Mouse (Mus musculus): ENCODE measurements around the gene Fyb2. TPM values are rescaled to one million over a fixed set of nuclear protein-coding genes. Genes with fewer than 3 reads are reported as not detected.

Gene Fyb2
- 1 to 10 TPM; 2.0 to 2.4 TPM for total RNA-seq (2021)
- long read RNA-seq, experiment 1, partial matches to known transcripts = 2 of 2 reads
- long read RNA-seq, experiment 1, other reads (novel, unspliced or antisense) = 0 of 2 reads
- long read RNA-seq, experiment 2, partial matches to known transcripts = 0 of 3 reads
- long read RNA-seq, experiment 2, other reads (novel, unspliced or antisense) = 0 of 3 reads

GRCm38 (mm10) chr4:104913291-104914129 is at the start of gene Fyb2:
Gene Fyb2, plus strand, starts transcription at chr4:104913456.
- TF ChIP-seq CTCF (conservative IDR thresholded peaks at IDR 0.05) = no peak
- Histone ChIP-seq H3K27ac (no peak within 1 kb of the TSS), H3K4me3 (peak within 1 kb of the TSS; percentile 44; the same call in 1 of the 2 replicates)
- DNase-seq (ENCODE audit: low spot score in 2 of 2) = no peak

DNA sequence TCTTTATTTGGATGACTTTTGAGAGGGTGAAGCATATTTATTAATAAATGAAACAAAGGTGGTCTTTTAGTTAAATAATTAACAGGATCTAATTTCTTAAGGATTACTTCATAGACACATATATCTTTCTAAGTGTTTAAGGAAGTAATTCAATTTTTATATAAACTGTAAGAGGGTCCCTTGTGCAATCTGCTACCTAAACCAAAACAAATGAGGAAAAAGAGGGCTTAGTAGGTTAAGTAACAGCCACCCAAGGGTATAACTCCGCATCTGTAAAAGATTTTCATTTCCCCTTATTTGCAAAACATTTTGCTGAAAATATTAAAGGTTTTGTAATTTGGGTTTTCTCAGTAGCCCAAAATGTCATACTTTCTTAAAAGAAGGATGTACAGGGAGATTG is 48.9 kb upstream of the Fyb2 start:
- no peak for TF ChIP-seq CTCF (conservative IDR thresholded peaks at IDR 0.05)
- no peak for DNase-seq (ENCODE audit: low spot score in 2 of 2)
- no peak overlapping the region for H3K27ac ChIP-seq
- H3K4me3 ChIP-seq = no peak overlapping the region

DNA sequence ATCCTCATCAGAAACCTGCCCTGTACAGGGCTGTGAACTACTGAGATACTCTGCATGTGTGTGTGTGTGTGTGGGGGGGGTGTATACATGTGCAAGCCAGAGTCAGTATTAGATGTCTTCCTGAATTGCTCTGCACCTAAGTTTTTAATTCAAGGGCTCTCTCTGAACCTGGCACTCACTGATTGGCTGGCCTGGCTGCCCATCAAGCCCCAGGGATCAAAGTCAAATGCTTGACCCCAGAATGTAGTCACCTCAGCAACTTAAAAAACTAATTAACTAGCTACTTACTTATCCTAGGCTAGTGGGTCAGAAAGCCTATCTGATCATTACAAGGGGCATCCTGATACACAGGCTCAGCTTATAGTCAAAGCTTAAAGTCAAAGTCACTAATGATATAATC is 43.7 kb upstream of the Fyb2 start:
- Histone ChIP-seq H3K4me3 (no peak overlapping the region), H3K27ac (no peak overlapping the region)
- no peak for DNase-seq (ENCODE audit: low spot score in 2 of 2)
- TF ChIP-seq CTCF (conservative IDR thresholded peaks at IDR 0.05) = no peak

DNA sequence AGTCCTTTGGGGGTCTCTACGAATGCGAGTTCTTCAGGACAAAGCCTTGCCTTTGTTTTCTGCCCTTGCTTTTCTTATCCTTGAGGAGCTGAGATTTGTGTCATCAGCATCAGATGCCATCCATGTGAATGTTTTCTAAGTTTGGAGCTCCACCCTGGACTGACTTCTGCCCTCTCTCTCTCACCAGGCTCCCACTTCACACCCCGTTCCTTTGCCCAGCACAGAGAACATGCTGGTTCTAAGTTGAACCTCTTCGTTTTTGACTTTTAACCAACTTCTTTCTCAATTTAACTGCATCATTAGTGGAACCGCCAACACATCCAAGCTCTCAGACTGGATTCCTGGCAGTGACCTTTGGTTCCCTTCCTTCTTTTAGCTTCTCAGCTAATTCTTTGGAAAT is 43.1 kb upstream of the Fyb2 start:
- Histone ChIP-seq H3K27ac (no peak overlapping the region), H3K4me3 (no peak overlapping the region)
- TF ChIP-seq CTCF (conservative IDR thresholded peaks at IDR 0.05) = no peak
- DNase-seq (ENCODE audit: low spot score in 2 of 2) = no peak

GRCm38 (mm10) chr4:104875832-104876231 is 37.4 kb upstream of the Fyb2 start:
- peak; percentile 48 for TF ChIP-seq CTCF (conservative IDR thresholded peaks at IDR 0.05)
- H3K4me3 ChIP-seq = no peak overlapping the region

DNA sequence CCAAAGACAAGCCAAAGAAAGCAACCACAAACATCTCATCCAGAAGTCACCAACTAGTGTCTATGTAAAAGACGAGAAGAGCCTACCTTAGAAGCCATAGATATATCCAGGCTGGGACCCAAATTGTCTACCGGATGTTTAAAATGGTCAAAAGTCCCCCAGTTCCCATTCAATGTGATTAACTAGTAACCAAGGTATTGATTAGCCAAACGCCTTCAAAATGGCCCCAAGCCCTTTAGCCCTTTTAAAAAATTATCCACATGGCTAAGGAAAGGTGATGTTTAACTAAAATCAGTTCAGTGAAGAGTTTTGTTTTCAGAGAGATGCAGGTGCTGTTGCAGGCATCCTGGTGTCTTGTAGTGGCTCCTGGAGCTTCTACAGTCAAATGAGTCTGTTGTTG is 36.9 kb upstream of the Fyb2 start, which contains the start of gene C8a:
Gene C8a, minus strand, starts transcription at position 76 of the 400 bp plus-strand sequence.
- TF ChIP-seq CTCF (conservative IDR thresholded peaks at IDR 0.05) = no peak
- no peak for DNase-seq (ENCODE audit: low spot score in 2 of 2)
- H3K27ac ChIP-seq = no peak within 1 kb of the TSS
- no peak within 1 kb of the TSS for H3K4me3 ChIP-seq

More at GRCm38 (mm10) chr4:104875832-104876231, 37.4 kb upstream of the Fyb2 start:
- no peak overlapping the region for H3K27ac ChIP-seq
- DNase-seq (ENCODE audit: low spot score in 2 of 2) = no peak

GRCm38 (mm10) chr4:104887486-104887885 is 25.8 kb upstream of the Fyb2 start:
- Histone ChIP-seq H3K4me3 (no peak overlapping the region), H3K27ac (no peak overlapping the region)
- TF ChIP-seq CTCF (conservative IDR thresholded peaks at IDR 0.05) = no peak
- no peak for DNase-seq (ENCODE audit: low spot score in 2 of 2)

- DNase-seq (ENCODE audit: low spot score in 2 of 2) = no peak
- TF ChIP-seq CTCF (conservative IDR thresholded peaks at IDR 0.05) = no peak
- no peak overlapping the region for H3K27ac ChIP-seq
- H3K4me3 ChIP-seq = no peak overlapping the region
Measured at GRCm38 (mm10) chr4:104888499-104889262, 24.6 kb upstream of the Fyb2 start.

DNA sequence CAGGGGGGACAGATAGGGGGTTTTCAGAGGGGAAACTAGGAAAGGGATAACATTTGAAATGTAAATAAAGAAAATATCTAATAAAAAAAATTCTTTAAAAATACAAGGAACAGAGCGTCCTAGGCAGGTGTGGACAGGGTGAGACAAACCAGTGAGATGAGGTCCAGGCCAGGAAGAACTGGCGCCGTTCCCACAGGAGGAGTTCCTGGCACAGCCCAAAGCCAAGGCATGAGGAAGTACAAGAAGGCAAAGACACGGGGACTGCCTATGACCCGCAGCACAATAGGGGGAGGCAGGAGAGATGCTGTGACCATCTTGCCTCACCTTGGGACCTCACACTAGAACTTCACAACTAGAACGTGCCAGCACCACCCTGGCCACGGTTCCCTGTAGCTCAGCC is 21.5 kb upstream of the Fyb2 start:
- Histone ChIP-seq H3K4me3 (no peak overlapping the region), H3K27ac (no peak overlapping the region)
- DNase-seq (ENCODE audit: low spot score in 2 of 2) = no peak
- no peak for TF ChIP-seq CTCF (conservative IDR thresholded peaks at IDR 0.05)

GRCm38 (mm10) chr4:104893588-104893987 is 19.7 kb upstream of the Fyb2 start:
- peak overlapping the region; percentile 86 for H3K27ac ChIP-seq
- H3K4me3 ChIP-seq = no peak overlapping the region
- no peak for DNase-seq (ENCODE audit: low spot score in 2 of 2)
- no peak for TF ChIP-seq CTCF (conservative IDR thresholded peaks at IDR 0.05)

GRCm38 (mm10) chr4:104894004-104894734 is 19.1 kb upstream of the Fyb2 start:
- DNase-seq (ENCODE audit: low spot score in 2 of 2) = peak; percentile 53 to 70
- TF ChIP-seq CTCF (conservative IDR thresholded peaks at IDR 0.05) = peak; percentile 98
- Histone ChIP-seq H3K4me3 (peak overlapping the region; percentile 35), H3K27ac (peak overlapping the region; percentile 86)

- no peak overlapping the region for H3K27ac ChIP-seq
- no peak for TF ChIP-seq CTCF (conservative IDR thresholded peaks at IDR 0.05)
- no peak for DNase-seq (ENCODE audit: low spot score in 2 of 2)
- no peak overlapping the region for H3K4me3 ChIP-seq
Measured at GRCm38 (mm10) chr4:104902836-104903235, 10.4 kb upstream of the Fyb2 start.

Measured in layer of hippocampus, adult 2 months (tissue).